Mouse (Mus musculus): ENCODE measurements at regions not wholly inside any gene's neighbourhood (a gene's known extent, or its start where the extent isn't known, plus 50 kb on each side); places are given as distances from the start of the nearest gene placed in this dataset.

DNA sequence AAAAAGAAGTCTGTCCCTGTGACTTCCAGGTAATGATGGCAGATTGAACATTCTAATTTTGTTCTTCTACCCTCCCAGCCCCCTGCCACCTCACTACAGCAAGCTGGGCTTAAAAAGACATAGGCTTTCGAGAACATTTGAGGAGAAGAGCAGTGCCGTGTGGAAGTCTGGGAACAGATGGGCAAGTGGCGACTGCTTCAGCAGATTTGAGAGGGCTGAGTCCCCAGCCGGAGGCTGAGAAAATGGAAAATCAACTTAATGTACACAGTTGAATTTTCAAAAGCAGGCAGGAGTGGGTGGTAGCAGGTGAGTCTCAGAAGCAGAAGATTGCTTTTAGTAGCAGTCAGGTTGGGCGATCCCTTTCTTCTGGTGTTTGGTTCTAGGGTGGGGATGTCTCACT lies 110.2 kb upstream of the Ctbp2 start:
- TF ChIP-seq CTCF (IDR thresholded peaks at IDR 0.05; ENCODE audit: low read depth): no peak
- Histone ChIP-seq H3K27me3 (ENCODE audit: insufficient read depth, low read length) (no peaks in the 10 kb centered on the region), H3K4me1 (ENCODE audit: insufficient read depth) (no peaks in the 10 kb centered on the region), H3K4me2 (no peak overlapping the region), H3K9ac (no peak overlapping the region), H3K4me3 (ENCODE audit: low read depth, low read length) (no peak overlapping the region), H3K27ac (ENCODE audit: low read depth) (no peak overlapping the region), H3K9me3 (ENCODE audit: low read depth, low read length) (no peaks in the 10 kb centered on the region), H3K36me3 (ENCODE audit: insufficient read depth) (no peaks in the 10 kb centered on the region)
- ATAC-seq (ENCODE audit: insufficient read depth): no peak
- DNase-seq: no peak
- 78% methylated on average over 5 of the region's 5 CpGs for WGBS

DNA sequence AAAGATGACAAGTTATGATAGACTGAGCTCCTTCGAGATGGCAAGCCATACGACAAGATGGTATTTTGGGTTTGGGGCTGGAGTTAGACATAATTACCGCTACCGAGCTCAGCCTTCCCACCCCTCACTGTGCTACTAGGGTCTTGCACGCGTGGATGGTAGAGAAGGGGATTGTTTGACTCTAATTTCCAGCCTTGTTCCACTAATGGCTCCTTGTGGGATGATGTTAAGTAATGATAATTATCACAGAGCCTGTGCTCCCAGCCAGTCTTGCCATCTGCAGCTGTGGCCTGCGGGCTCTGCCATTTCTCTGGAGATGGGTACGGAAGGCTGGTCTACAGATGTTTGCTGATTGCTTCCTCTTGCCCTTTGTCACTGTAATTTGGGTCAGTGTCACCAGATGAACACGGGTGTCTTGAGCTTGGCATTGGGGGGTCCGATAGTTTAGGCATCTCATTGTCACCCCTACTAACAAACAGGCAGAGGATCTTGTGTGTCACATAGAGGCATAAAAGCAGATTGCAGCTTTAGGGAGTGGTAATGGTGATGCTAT lies 108.8 kb upstream of the Ctbp2 start:
- Histone ChIP-seq H3K9me3 (ENCODE audit: low read depth, low read length) (no peaks in the 10 kb centered on the region), H3K4me3 (ENCODE audit: low read depth, low read length) (no peak overlapping the region), H3K27me3 (ENCODE audit: insufficient read depth, low read length) (no peaks in the 10 kb centered on the region), H3K4me1 (ENCODE audit: insufficient read depth) (no peaks in the 10 kb centered on the region), H3K27ac (ENCODE audit: low read depth) (no peak overlapping the region), H3K4me2 (no peak overlapping the region), H3K9ac (no peak overlapping the region), H3K36me3 (ENCODE audit: insufficient read depth) (no peaks in the 10 kb centered on the region)
- ATAC-seq (ENCODE audit: insufficient read depth): no peak
- WGBS: 86% methylated on average over 10 of the region's 10 CpGs
- DNase-seq: no peak
- TF ChIP-seq CTCF (IDR thresholded peaks at IDR 0.05; ENCODE audit: low read depth): no peak

DNA sequence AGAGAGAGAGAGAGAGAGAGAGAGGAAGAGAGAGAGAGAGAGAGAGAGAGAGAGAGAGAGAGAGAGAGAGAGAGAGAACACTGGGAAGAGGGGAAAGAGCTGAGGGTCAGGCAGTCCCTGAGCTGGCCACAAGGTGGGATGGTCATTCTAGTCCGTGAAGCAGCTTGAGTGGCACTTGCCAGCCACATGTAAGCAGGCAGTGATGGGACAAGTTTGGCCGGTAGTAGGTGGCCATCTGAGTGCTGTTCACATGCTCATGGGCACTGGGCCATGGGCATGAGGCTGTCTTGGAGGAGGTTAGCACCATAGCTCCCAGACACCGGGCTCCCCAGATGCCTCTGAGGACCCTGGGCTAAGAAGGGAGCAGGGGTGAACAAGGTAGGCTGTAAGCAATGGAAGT lies 106.7 kb upstream of the Ctbp2 start:
- Histone ChIP-seq H3K4me2 (no peak overlapping the region), H3K4me3 (ENCODE audit: low read depth, low read length) (no peak overlapping the region), H3K9me3 (ENCODE audit: low read depth, low read length) (no peaks in the 10 kb centered on the region), H3K9ac (no peak overlapping the region), H3K27ac (ENCODE audit: low read depth) (no peak overlapping the region), H3K36me3 (ENCODE audit: insufficient read depth) (no peaks in the 10 kb centered on the region), H3K4me1 (ENCODE audit: insufficient read depth) (no peaks in the 10 kb centered on the region), H3K27me3 (ENCODE audit: insufficient read depth, low read length) (no peaks in the 10 kb centered on the region)
- peak; percentile 52 for TF ChIP-seq CTCF (IDR thresholded peaks at IDR 0.05; ENCODE audit: low read depth)
- DNase-seq (no peak), ATAC-seq (ENCODE audit: insufficient read depth) (no peak)
- 61% methylated on average over 3 of the region's 3 CpGs for WGBS

DNA sequence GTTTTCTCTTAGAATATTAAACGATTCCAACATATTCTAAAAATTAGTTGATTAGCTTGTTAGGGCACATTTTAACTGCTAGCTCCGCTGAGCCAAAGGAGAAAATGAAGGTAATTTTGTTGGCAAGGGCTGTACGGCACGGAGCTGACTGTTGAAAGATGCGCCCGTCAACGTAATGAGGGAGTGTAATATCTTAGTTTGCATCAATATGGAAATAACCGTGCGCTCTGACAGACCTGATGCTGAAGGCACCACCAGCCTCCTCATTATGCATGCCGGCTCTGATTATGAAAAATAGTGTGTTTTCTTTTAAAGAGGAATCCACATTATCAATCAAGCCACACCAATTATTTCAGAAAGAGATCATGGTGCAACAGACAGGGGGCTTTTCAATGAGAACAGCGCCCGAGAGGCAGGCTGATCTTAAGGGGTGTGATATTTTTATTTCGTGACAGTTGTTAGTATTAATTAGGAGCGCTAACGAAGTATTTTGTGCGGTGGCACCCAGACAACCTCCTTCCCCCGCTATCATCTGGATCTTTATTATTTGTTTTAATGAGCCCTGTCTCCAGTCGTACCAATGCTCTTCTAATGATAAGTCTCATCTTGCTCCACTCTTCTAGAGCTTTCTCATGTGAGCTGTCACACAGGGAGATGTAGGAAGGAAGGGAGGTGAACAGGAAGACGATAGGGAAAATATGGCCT lies 99.9 kb upstream of the Ctbp2 start:
- no peak for TF ChIP-seq CTCF (IDR thresholded peaks at IDR 0.05; ENCODE audit: low read depth)
- no peak overlapping the region for H3K4me2 ChIP-seq
- no peak for ATAC-seq (ENCODE audit: insufficient read depth)
- H3K4me1 ChIP-seq (ENCODE audit: insufficient read depth): no peaks in the 10 kb centered on the region
- no peaks in the 10 kb centered on the region for H3K27me3 ChIP-seq (ENCODE audit: insufficient read depth, low read length)
- no peak overlapping the region for H3K27ac ChIP-seq (ENCODE audit: low read depth)
- DNase-seq: no peak
- no peak overlapping the region for H3K4me3 ChIP-seq (ENCODE audit: low read depth, low read length)
- H3K9ac ChIP-seq: no peak overlapping the region
- H3K9me3 ChIP-seq (ENCODE audit: low read depth, low read length): no peaks in the 10 kb centered on the region
- H3K36me3 ChIP-seq (ENCODE audit: insufficient read depth): no peaks in the 10 kb centered on the region
- 68% methylated on average over 19 of the region's 19 CpGs for WGBS

DNA sequence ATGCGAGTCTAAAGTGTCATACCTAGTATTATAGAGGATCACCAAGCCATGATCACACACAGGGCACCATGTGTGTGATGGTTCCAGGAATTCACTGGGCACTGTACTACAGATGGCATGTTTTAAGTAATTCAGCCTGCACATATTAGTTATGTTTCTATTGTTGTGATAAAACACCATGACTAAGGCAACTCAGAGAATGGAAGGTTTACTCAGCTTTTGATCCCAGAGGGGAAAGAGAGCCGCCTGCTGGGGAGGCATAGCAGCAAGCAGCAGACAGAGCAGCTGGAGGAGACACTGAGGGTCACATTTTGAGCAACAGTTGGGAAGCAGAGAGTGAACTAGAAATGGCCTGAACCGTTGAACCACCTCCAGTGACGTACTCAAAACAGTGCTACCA lies 88.2 kb upstream of the Ctbp2 start:
- Histone ChIP-seq H3K4me3 (ENCODE audit: low read depth, low read length) (no peak overlapping the region), H3K9ac (no peak overlapping the region), H3K27ac (ENCODE audit: low read depth) (no peak overlapping the region), H3K4me2 (no peak overlapping the region), H3K9me3 (ENCODE audit: low read depth, low read length) (no peaks in the 10 kb centered on the region), H3K27me3 (ENCODE audit: insufficient read depth, low read length) (no peaks in the 10 kb centered on the region), H3K36me3 (ENCODE audit: insufficient read depth) (no peaks in the 10 kb centered on the region), H3K4me1 (ENCODE audit: insufficient read depth) (no peaks in the 10 kb centered on the region)
- DNase-seq (peak; percentile 19), ATAC-seq (ENCODE audit: insufficient read depth) (no peak)
- peak; percentile 36; the same call in 1 of the 2 replicates for TF ChIP-seq CTCF (IDR thresholded peaks at IDR 0.05; ENCODE audit: low read depth)
- 57% methylated on average over 4 of the region's 4 CpGs for WGBS

DNA sequence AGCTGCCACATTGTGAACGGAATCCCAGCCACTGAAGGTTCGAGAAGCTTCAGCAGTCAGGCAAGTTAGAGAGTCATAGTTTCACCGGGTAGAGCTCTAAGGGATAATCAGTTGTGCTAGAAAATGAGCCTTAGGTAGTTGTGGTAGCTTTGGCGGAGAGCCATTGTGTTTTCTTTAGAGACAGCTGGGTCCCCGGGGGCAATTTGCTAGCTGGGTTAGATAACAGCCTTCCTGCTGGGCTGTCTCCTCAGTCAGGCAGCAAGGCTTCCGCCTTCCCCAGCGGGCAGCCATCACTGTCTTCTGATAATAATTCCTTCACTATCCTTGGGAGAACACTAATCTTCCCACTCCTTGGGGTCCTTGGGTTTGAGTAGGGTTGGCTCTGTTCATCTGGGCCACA lies 81.5 kb upstream of the Ctbp2 start:
- Histone ChIP-seq H3K4me3 (ENCODE audit: low read depth, low read length) (no peak overlapping the region), H3K36me3 (ENCODE audit: insufficient read depth) (no peaks in the 10 kb centered on the region), H3K27ac (ENCODE audit: low read depth) (no peak overlapping the region), H3K9me3 (ENCODE audit: low read depth, low read length) (no peaks in the 10 kb centered on the region), H3K27me3 (ENCODE audit: insufficient read depth, low read length) (no peaks in the 10 kb centered on the region), H3K9ac (no peak overlapping the region), H3K4me1 (ENCODE audit: insufficient read depth) (no peaks in the 10 kb centered on the region), H3K4me2 (no peak overlapping the region)
- 11% methylated on average over 7 of the region's 7 CpGs for WGBS
- DNase-seq (peak; percentile 17), ATAC-seq (ENCODE audit: insufficient read depth) (no peak)
- TF ChIP-seq CTCF (IDR thresholded peaks at IDR 0.05; ENCODE audit: low read depth): no peak

DNA sequence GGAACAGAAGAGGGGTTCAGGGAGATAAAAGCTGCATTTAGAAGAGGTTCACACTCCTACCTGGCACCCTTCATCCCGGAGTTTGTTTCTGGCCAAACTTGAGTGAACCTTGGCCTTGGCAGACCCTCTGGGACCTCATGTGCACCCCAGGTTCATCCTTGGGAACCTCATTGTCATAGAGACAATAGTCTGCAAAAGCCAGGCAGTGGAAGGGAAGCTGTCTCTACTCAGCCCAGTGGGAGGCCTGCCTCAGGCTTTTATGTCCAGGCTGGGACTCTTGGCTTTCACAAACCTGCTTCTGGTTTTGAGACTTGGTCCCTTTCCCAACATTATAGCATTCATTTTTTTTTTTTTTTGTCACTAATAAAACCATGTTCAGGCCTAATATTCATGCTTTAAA lies 80.3 kb upstream of the Ctbp2 start:
- ATAC-seq (ENCODE audit: insufficient read depth) (no peak), DNase-seq (no peak)
- H3K4me2 ChIP-seq: no peak overlapping the region
- no peaks in the 10 kb centered on the region for H3K9me3 ChIP-seq (ENCODE audit: low read depth, low read length)
- no peaks in the 10 kb centered on the region for H3K27me3 ChIP-seq (ENCODE audit: insufficient read depth, low read length)
- no peak for TF ChIP-seq CTCF (IDR thresholded peaks at IDR 0.05; ENCODE audit: low read depth)
- H3K36me3 ChIP-seq (ENCODE audit: insufficient read depth): no peaks in the 10 kb centered on the region
- no peaks in the 10 kb centered on the region for H3K4me1 ChIP-seq (ENCODE audit: insufficient read depth)
- H3K4me3 ChIP-seq (ENCODE audit: low read depth, low read length): no peak overlapping the region
- WGBS: 54% methylated on average over 1 of the region's 1 CpGs
- no peak overlapping the region for H3K27ac ChIP-seq (ENCODE audit: low read depth)
- H3K9ac ChIP-seq: no peak overlapping the region

All from lung, embryonic 14.5 days (tissue).